Mouse (Mus musculus): ENCODE measurements around the gene Lce1a1. TPM values are rescaled to one million over a fixed set of nuclear protein-coding genes. Genes with fewer than 3 reads are reported as not detected.

Lce1a1 gene
- polyA plus RNA-seq, 2 experiments: not detected

GRCm38 (mm10) chr3:92637745-92638652 lies 10.1 kb downstream of the Lce1a1 start:
- H3K27me3 ChIP-seq (ENCODE audit: control insufficient read depth, insufficient read depth, low read length): no peaks in the 10 kb centered on the region
- no peak for ATAC-seq (ENCODE audit: insufficient read depth)
- 29% methylated on average over 1 of the region's 1 CpGs for WGBS (ENCODE audit: insufficient replicate concordance)

GRCm38 (mm10) chr3:92621560-92621959 lies 26.5 kb downstream of the Lce1a1 start, which contains the start of gene Lce6a:
Gene Lce6a, minus strand, starts transcription at chr3:92621660.
- DNase-seq (ENCODE audit: low read depth in 3 of 3, low spot score in 3 of 3): no peak
- H3K27me3 ChIP-seq (ENCODE audit: control insufficient read depth, insufficient read depth, low read length): no peaks in the 10 kb centered on the region
- H3K27ac ChIP-seq: no peak within 1 kb of the TSS
- no peaks in the 10 kb centered on the region for H3K36me3 ChIP-seq (replicated peaks; ENCODE audit: control insufficient read depth, insufficient read depth, low read depth)
- no peak for TF ChIP-seq EP300 (IDR thresholded peaks at IDR 0.05; ENCODE audit: low read depth)
- no peak for TF ChIP-seq CTCF (IDR thresholded peaks at IDR 0.05; ENCODE audit: low read depth)
- 44% methylated on average over 2 of the region's 2 CpGs for WGBS (ENCODE audit: insufficient replicate concordance)
- H3K9ac ChIP-seq (replicated peaks): no peak within 1 kb of the TSS
- no peaks in the 10 kb centered on the region for H3K9me3 ChIP-seq (ENCODE audit: control insufficient read depth, low read length)
- H3K4me1 ChIP-seq (replicated peaks; ENCODE audit: control insufficient read depth in 2 of 2, insufficient read depth in 2 of 2, low read length in 1 of 2): no peaks in the 10 kb centered on the region
- H3K4me3 ChIP-seq (ENCODE audit: insufficient read depth in 1 of 2, low read depth in 2 of 2, low read length in 2 of 2): no peak within 1 kb of the TSS
- no peak for ATAC-seq (ENCODE audit: insufficient read depth)
- H3K4me2 ChIP-seq (ENCODE audit: low read depth): no peak within 1 kb of the TSS

More at GRCm38 (mm10) chr3:92637745-92638652, 10.1 kb downstream of the Lce1a1 start:
- H3K4me1 ChIP-seq (replicated peaks; ENCODE audit: control insufficient read depth in 2 of 2, insufficient read depth in 2 of 2, low read length in 1 of 2): no peaks in the 10 kb centered on the region
- H3K27ac ChIP-seq: no peak overlapping the region
- TF ChIP-seq EP300 (IDR thresholded peaks at IDR 0.05; ENCODE audit: low read depth) (no peak), CTCF (IDR thresholded peaks at IDR 0.05; ENCODE audit: low read depth) (no peak)
- DNase-seq (ENCODE audit: low read depth in 3 of 3, low spot score in 3 of 3): no peak
- no peak overlapping the region for H3K4me2 ChIP-seq (ENCODE audit: low read depth)
- H3K36me3 ChIP-seq (replicated peaks; ENCODE audit: control insufficient read depth, insufficient read depth, low read depth): no peaks in the 10 kb centered on the region
- no peaks in the 10 kb centered on the region for H3K9me3 ChIP-seq (ENCODE audit: control insufficient read depth, low read length)
- no peak overlapping the region for H3K4me3 ChIP-seq (ENCODE audit: insufficient read depth in 1 of 2, low read depth in 2 of 2, low read length in 2 of 2)
- no peak overlapping the region for H3K9ac ChIP-seq (replicated peaks)

GRCm38 (mm10) chr3:92609804-92610203 lies 38.3 kb downstream of the Lce1a1 start:
- ATAC-seq (ENCODE audit: insufficient read depth): no peak
- Histone ChIP-seq H3K27me3 (ENCODE audit: control insufficient read depth, insufficient read depth, low read length) (no peaks in the 10 kb centered on the region), H3K9ac (replicated peaks) (no peak overlapping the region), H3K27ac (no peak overlapping the region), H3K4me3 (ENCODE audit: insufficient read depth in 1 of 2, low read depth in 2 of 2, low read length in 2 of 2) (no peak overlapping the region), H3K36me3 (replicated peaks; ENCODE audit: control insufficient read depth, insufficient read depth, low read depth) (no peaks in the 10 kb centered on the region), H3K9me3 (ENCODE audit: control insufficient read depth, low read length) (no peaks in the 10 kb centered on the region), H3K4me2 (ENCODE audit: low read depth) (no peak overlapping the region), H3K4me1 (replicated peaks; ENCODE audit: control insufficient read depth in 2 of 2, insufficient read depth in 2 of 2, low read length in 1 of 2) (no peaks in the 10 kb centered on the region)
- 31% methylated on average over 1 of the region's 1 CpGs for WGBS (ENCODE audit: insufficient replicate concordance)
- TF ChIP-seq CTCF (IDR thresholded peaks at IDR 0.05; ENCODE audit: low read depth) (no peak), EP300 (IDR thresholded peaks at IDR 0.05; ENCODE audit: low read depth) (no peak)
- no peak for DNase-seq (ENCODE audit: low read depth in 3 of 3, low spot score in 3 of 3)

GRCm38 (mm10) chr3:92607392-92607791 lies 40.7 kb downstream of the Lce1a1 start, which contains the start of gene 2210017I01Rik:
Gene 2210017I01Rik, minus strand, starts transcription at chr3:92607492.
- DNase-seq (ENCODE audit: low read depth in 3 of 3, low spot score in 3 of 3): no peak
- Histone ChIP-seq H3K27ac (no peak within 1 kb of the TSS), H3K36me3 (replicated peaks; ENCODE audit: control insufficient read depth, insufficient read depth, low read depth) (no peaks in the 10 kb centered on the region), H3K9me3 (ENCODE audit: control insufficient read depth, low read length) (no peaks in the 10 kb centered on the region), H3K9ac (replicated peaks) (no peak within 1 kb of the TSS), H3K4me1 (replicated peaks; ENCODE audit: control insufficient read depth in 2 of 2, insufficient read depth in 2 of 2, low read length in 1 of 2) (no peaks in the 10 kb centered on the region), H3K4me2 (ENCODE audit: low read depth) (no peak within 1 kb of the TSS), H3K4me3 (ENCODE audit: insufficient read depth in 1 of 2, low read depth in 2 of 2, low read length in 2 of 2) (no peak within 1 kb of the TSS), H3K27me3 (ENCODE audit: control insufficient read depth, insufficient read depth, low read length) (no peaks in the 10 kb centered on the region)
- no peak for ATAC-seq (ENCODE audit: insufficient read depth)
- TF ChIP-seq EP300 (IDR thresholded peaks at IDR 0.05; ENCODE audit: low read depth): no peak
- TF ChIP-seq CTCF (IDR thresholded peaks at IDR 0.05; ENCODE audit: low read depth): no peak

GRCm38 (mm10) chr3:92602169-92602568 lies 45.9 kb downstream of the Lce1a1 start:
- no peak overlapping the region for H3K9ac ChIP-seq (replicated peaks)
- no peaks in the 10 kb centered on the region for H3K36me3 ChIP-seq (replicated peaks; ENCODE audit: control insufficient read depth, insufficient read depth, low read depth)
- H3K27ac ChIP-seq: no peak overlapping the region
- H3K4me2 ChIP-seq (ENCODE audit: low read depth): no peak overlapping the region
- no peaks in the 10 kb centered on the region for H3K4me1 ChIP-seq (replicated peaks; ENCODE audit: control insufficient read depth in 2 of 2, insufficient read depth in 2 of 2, low read length in 1 of 2)
- no peak overlapping the region for H3K4me3 ChIP-seq (ENCODE audit: insufficient read depth in 1 of 2, low read depth in 2 of 2, low read length in 2 of 2)
- TF ChIP-seq CTCF (IDR thresholded peaks at IDR 0.05; ENCODE audit: low read depth): peak; percentile 18; the same call in 1 of the 2 replicates
- TF ChIP-seq EP300 (IDR thresholded peaks at IDR 0.05; ENCODE audit: low read depth): no peak
- 12% methylated on average over 1 of the region's 1 CpGs for WGBS (ENCODE audit: insufficient replicate concordance)
- H3K9me3 ChIP-seq (ENCODE audit: control insufficient read depth, low read length): no peaks in the 10 kb centered on the region
- ATAC-seq (ENCODE audit: insufficient read depth) (no peak), DNase-seq (ENCODE audit: low read depth in 3 of 3, low spot score in 3 of 3) (no peak)
- no peaks in the 10 kb centered on the region for H3K27me3 ChIP-seq (ENCODE audit: control insufficient read depth, insufficient read depth, low read length)

All from liver, embryonic 14.5 days (tissue).